Mouse (Mus musculus): ENCODE measurements around the gene Mbnl2.

The Mbnl2 gene

GRCm38 (mm10) chr14:120330454-120330853 is 55.0 kb downstream of the Mbnl2 start:
- DNase-seq (ENCODE audit: low spot score): no peak

- DNase-seq (ENCODE audit: low spot score): no peak
Measured at GRCm38 (mm10) chr14:120330881-120331514, 55.5 kb downstream of the Mbnl2 start.

GRCm38 (mm10) chr14:120333465-120334243 is 58.2 kb downstream of the Mbnl2 start:
- DNase-seq (ENCODE audit: low spot score): no peak

- DNase-seq (ENCODE audit: low spot score): no peak
Measured at GRCm38 (mm10) chr14:120335366-120335765, 59.9 kb downstream of the Mbnl2 start.

- no peak for DNase-seq (ENCODE audit: low spot score)
Measured at GRCm38 (mm10) chr14:120335871-120336270, 60.4 kb downstream of the Mbnl2 start.

GRCm38 (mm10) chr14:120336380-120336779 is 60.9 kb downstream of the Mbnl2 start:
- peak; percentile 66 for DNase-seq (ENCODE audit: low spot score)

- no peak for DNase-seq (ENCODE audit: low spot score)
Measured at GRCm38 (mm10) chr14:120336841-120337240, 61.4 kb downstream of the Mbnl2 start.

- DNase-seq (ENCODE audit: low spot score): peak; percentile 59
Measured at GRCm38 (mm10) chr14:120337731-120338462, 62.4 kb downstream of the Mbnl2 start.

- DNase-seq (ENCODE audit: low spot score): no peak
Measured at GRCm38 (mm10) chr14:120338706-120339105, 63.2 kb downstream of the Mbnl2 start.

- peak; percentile 75 for DNase-seq (ENCODE audit: low spot score)
Measured at GRCm38 (mm10) chr14:120341912-120342311, 66.4 kb downstream of the Mbnl2 start.

- no peak for DNase-seq (ENCODE audit: low spot score)
Measured at GRCm38 (mm10) chr14:120342321-120342720, 66.9 kb downstream of the Mbnl2 start.

- DNase-seq (ENCODE audit: low spot score): no peak
Measured at GRCm38 (mm10) chr14:120344641-120345040, 69.2 kb downstream of the Mbnl2 start.

- DNase-seq (ENCODE audit: low spot score): no peak
Measured at GRCm38 (mm10) chr14:120347410-120348315, 72.2 kb downstream of the Mbnl2 start.

- DNase-seq (ENCODE audit: low spot score): no peak
Measured at GRCm38 (mm10) chr14:120349332-120349731, 73.9 kb downstream of the Mbnl2 start.

- no peak for DNase-seq (ENCODE audit: low spot score)
Measured at GRCm38 (mm10) chr14:120352136-120352843, 76.8 kb downstream of the Mbnl2 start.

GRCm38 (mm10) chr14:120353211-120353610 is 77.7 kb downstream of the Mbnl2 start:
- no peak for DNase-seq (ENCODE audit: low spot score)

- DNase-seq (ENCODE audit: low spot score): no peak
Measured at GRCm38 (mm10) chr14:120354595-120354994, 79.1 kb downstream of the Mbnl2 start.

GRCm38 (mm10) chr14:120355040-120355741 is 79.7 kb downstream of the Mbnl2 start:
- DNase-seq (ENCODE audit: low spot score): peak; percentile 61

- DNase-seq (ENCODE audit: low spot score): no peak
Measured at GRCm38 (mm10) chr14:120355742-120356440, 80.4 kb downstream of the Mbnl2 start.

All from lung, postnatal 25 days (tissue).